Mouse (Mus musculus) midbrain, postnatal 0 days (tissue): ENCODE data around the gene Wnt1. TPM values are rescaled to one million over a fixed set of nuclear protein-coding genes. Genes with fewer than 3 reads are reported as not detected.

Experiments
- ATAC-seq: fragments of 200-750 bp; cut with Nextera tagmentation; 2 replicates; pipeline ENCODE4 v1.8.0; 2017; ENCODE audit warnings: moderate number of reproducible peaks, mild to moderate bottlenecking, moderate TSS enrichment, moderate library complexity; ENCODE audit not compliant: low FRiP score
- DNase-seq: peaks from one replicate; pipeline ENCODE4 v3.0.0-alpha.2; 2015; ENCODE audit warnings: low spot score
- H3K27ac ChIP-seq: fragments of 300-500 bp; sonication (generic); 2 replicates; pipeline ENCODE4 v1.5.1; 2014; ENCODE audit warnings: low read depth, mild to moderate bottlenecking, low read length, mixed read lengths
- H3K27me3 ChIP-seq: fragments of 300-500 bp; sonication (generic); 2 replicates; pipeline ENCODE4 v1.6.1; 2014; ENCODE audit warnings: low read length, control low read depth, mixed read lengths; ENCODE audit not compliant: insufficient read depth
- H3K36me3 ChIP-seq: fragments of 300-500 bp; sonication (generic); 2 replicates; pipeline ENCODE4 v1.6.1; 2014; ENCODE audit warnings: low read length, control low read depth, mixed read lengths; ENCODE audit not compliant: insufficient read depth
- H3K4me1 ChIP-seq: fragments of 300-500 bp; sonication (generic); 2 replicates; pipeline ENCODE4 v1.6.1; 2014; ENCODE audit warnings: mild to moderate bottlenecking, control low read depth, antibody characterized with exemption, low read length, mixed read lengths; ENCODE audit not compliant: insufficient read depth
- H3K4me2 ChIP-seq: fragments of 300-500 bp; sonication (generic); 2 replicates; pipeline ENCODE4 v1.6.1; 2014; ENCODE audit warnings: low read depth, mild to moderate bottlenecking, low read length, mixed read lengths; ENCODE audit not compliant: poor library complexity, severe bottlenecking
- H3K4me3 ChIP-seq: fragments of 300-500 bp; sonication (generic); 2 replicates; pipeline ENCODE4 v1.5.1; 2014; ENCODE audit warnings: low read depth, mild to moderate bottlenecking, low read length, moderate library complexity
- H3K9ac ChIP-seq: fragments of 300-500 bp; sonication (generic); replicated peaks from 2 replicates; pipeline ENCODE4 v1.6.1; 2014; ENCODE audit warnings: mild to moderate bottlenecking, low read length, moderate library complexity, mixed read lengths; ENCODE audit not compliant: poor library complexity, severe bottlenecking
- H3K9me3 ChIP-seq: fragments of 300-500 bp; sonication (generic); 2 replicates; pipeline ENCODE4 v1.6.1; 2016; ENCODE audit warnings: low read length, control low read depth
- CTCF ChIP-seq: IDR thresholded peaks from 2 replicates; pipeline ENCODE4 v1.5.1; 2016; ENCODE audit warnings: antibody characterized with exemption, mild to moderate bottlenecking
- WGBS: fragments of 180-500 bp; shearing (Covaris S2); extraction: QIAGEN DNeasy Blood & Tissue Kit; methylation state at CpG from one replicate; pipeline ENCODE4 v1.1.7; 2014; 5-methylcytosine and 5-hydroxymethylcytosine counted together
- polyA plus RNA-seq: library from polyadenylated mRNA; unstranded; fragments of >200 nt; fragmentation: Nextera tagmentation; extraction: Ambion mirVana; gene quantifications from 2 replicates; pipeline ENCODE4 v1.2.1, GENCODE M21; 2015
- total RNA-seq: library from RNA; depleted of rRNA; stranded (reverse); fragments of >200 nt; gene quantifications from 2 replicates; pipeline ENCODE4 v1.2.3, GENCODE M21; 2014

The Wnt1 gene
- total and polyA plus RNA-seq, 2 experiments from 2014 or later, result 0.33 to 0.81 TPM

GRCm38 (mm10) chr15:98747296-98747695, 42.4 kb upstream of the Wnt1 start:
- Histone ChIP-seq H3K9me3 (no peaks in the 10 kb centered on the region), H3K4me3 (no peak overlapping the region), H3K27me3 (no peaks in the 10 kb centered on the region), H3K36me3 (peaks cover under 1% of the 10 kb centered on the region; the same call in 1 of the 2 replicates), H3K4me1 (no peaks in the 10 kb centered on the region), H3K4me2 (no peak overlapping the region), H3K27ac (no peak overlapping the region), H3K9ac (no peak overlapping the region)
- DNase-seq (no peak), ATAC-seq (no peak)
- no peak for TF ChIP-seq CTCF
- 87% methylated on average over 6 of the region's 6 CpGs for WGBS

GRCm38 (mm10) chr15:98749093-98749492, 40.6 kb upstream of the Wnt1 start:
- H3K4me3 ChIP-seq, result no peak overlapping the region
- no peak for ATAC-seq

GRCm38 (mm10) chr15:98753021-98753423, 36.6 kb upstream of the Wnt1 start:
- peaks cover 6% of the 10 kb centered on the region; the same call in 1 of the 2 replicates for H3K36me3 ChIP-seq
- H3K4me1 ChIP-seq, result no peaks in the 10 kb centered on the region
- H3K27ac ChIP-seq, result no peak overlapping the region
- H3K9ac ChIP-seq, result no peak overlapping the region
- 48% methylated on average over 8 of the region's 8 CpGs for WGBS
- H3K4me2 ChIP-seq, result no peak overlapping the region
- DNase-seq, result no peak
- TF ChIP-seq CTCF, result no peak
- H3K4me3 ChIP-seq, result no peak overlapping the region
- H3K27me3 ChIP-seq, result no peaks in the 10 kb centered on the region
- ATAC-seq, result no peak
- no peaks in the 10 kb centered on the region for H3K9me3 ChIP-seq

More at GRCm38 (mm10) chr15:98749093-98749492, 40.6 kb upstream of the Wnt1 start:
- WGBS, result 93% methylated on average over 2 of the region's 2 CpGs
- Histone ChIP-seq H3K27ac (no peak overlapping the region), H3K4me2 (no peak overlapping the region), H3K9ac (no peak overlapping the region), H3K27me3 (no peaks in the 10 kb centered on the region), H3K36me3 (no peaks in the 10 kb centered on the region; the same call in 1 of the 2 replicates), H3K9me3 (no peaks in the 10 kb centered on the region), H3K4me1 (no peaks in the 10 kb centered on the region)
- no peak for TF ChIP-seq CTCF
- DNase-seq, result no peak

- 84% methylated on average over 2 of the region's 2 CpGs for WGBS
Observed at GRCm38 (mm10) chr15:98754125-98754524, 35.5 kb upstream of the Wnt1 start.

GRCm38 (mm10) chr15:98762201-98762621, 27.4 kb upstream of the Wnt1 start:
- 0 out of 2 replicates have a peak, but pooled peaks cover 5% of the 10 kb centered on the region for H3K36me3 ChIP-seq
- 2% methylated on average over 12 of the region's 24 CpGs for WGBS
- H3K4me3 ChIP-seq, result peak overlapping the region; percentile 98
- peak overlapping the region; percentile 97 for H3K27ac ChIP-seq
- H3K4me1 ChIP-seq, result peaks cover 5% of the 10 kb centered on the region; the same call in 1 of the 2 replicates
- ATAC-seq (peak; percentile 48), DNase-seq (peak; percentile 89)
- H3K4me2 ChIP-seq, result peak overlapping the region; percentile 67
- peak; percentile 41 for TF ChIP-seq CTCF
- no peaks in the 10 kb centered on the region for H3K9me3 ChIP-seq
- no peaks in the 10 kb centered on the region for H3K27me3 ChIP-seq
- peak overlapping the region; percentile 97 for H3K9ac ChIP-seq

More at GRCm38 (mm10) chr15:98754125-98754524, 35.5 kb upstream of the Wnt1 start:
- Histone ChIP-seq H3K9me3 (no peaks in the 10 kb centered on the region), H3K4me1 (no peaks in the 10 kb centered on the region), H3K9ac (no peak overlapping the region), H3K4me3 (no peak overlapping the region), H3K27ac (no peak overlapping the region), H3K36me3 (peaks cover 6% of the 10 kb centered on the region; the same call in 1 of the 2 replicates), H3K4me2 (no peak overlapping the region), H3K27me3 (no peaks in the 10 kb centered on the region)
- ATAC-seq, result no peak
- no peak for TF ChIP-seq CTCF
- DNase-seq, result no peak

- peak within 1 kb of the TSS; percentile 97 for H3K27ac ChIP-seq
- ATAC-seq, result peak; percentile 97
- H3K9me3 ChIP-seq, result no peaks in the 10 kb centered on the region
- peak; percentile 97 for DNase-seq
- H3K36me3 ChIP-seq, result 0 out of 2 replicates have a peak, but pooled peaks cover 5% of the 10 kb centered on the region
- H3K27me3 ChIP-seq, result no peaks in the 10 kb centered on the region
- WGBS, result under 1% methylated on average over 59 of the region's 76 CpGs
- H3K9ac ChIP-seq, result peak within 1 kb of the TSS; percentile 97
- H3K4me1 ChIP-seq, result peaks cover 5% of the 10 kb centered on the region; the same call in 1 of the 2 replicates
- TF ChIP-seq CTCF, result no peak
- H3K4me2 ChIP-seq, result peak within 1 kb of the TSS; percentile 67
- H3K4me3 ChIP-seq, result peak within 1 kb of the TSS; percentile 98
Observed at GRCm38 (mm10) chr15:98762670-98763529, 26.8 kb upstream of the Wnt1 start, which contains the start of gene Arf3. Gene Arf3 (minus strand): TSS chr15:98763214.
